ENCODE assay signal across 8 mouse cellular contexts in the genomic region with DNA sequence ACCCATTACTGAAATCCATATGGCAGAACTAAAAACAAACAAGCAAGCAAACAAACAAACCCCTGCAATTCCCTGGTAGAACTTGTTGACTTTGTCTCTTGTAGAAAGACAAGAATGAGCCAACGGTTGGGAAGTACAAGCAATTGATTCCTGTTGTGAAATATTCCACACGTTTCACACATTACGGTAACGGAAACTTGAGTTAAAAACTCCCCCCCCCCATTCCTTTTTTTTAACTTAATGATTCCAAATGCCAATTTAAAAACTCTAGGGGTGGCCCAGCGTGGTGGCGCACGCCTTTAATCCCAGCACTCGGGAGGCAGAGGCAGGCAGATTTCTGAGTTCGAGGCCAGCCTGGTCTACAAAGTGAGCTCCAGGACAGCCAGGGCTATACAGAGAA. TPM values are rescaled to one million over a fixed set of nuclear protein-coding genes. Genes with fewer than 3 reads are reported as not detected.
DNase-seq lines count a peak whose midpoint lies in the region; ATAC-seq and TF ChIP-seq lines count a peak whose summit lies in the region.

A gene (minus strand): TSS at position 101 of the 400 bp plus-strand sequence.

- H3K27me3 ChIP-seq in heart, embryonic 10.5 days (ENCODE audit: insufficient read depth, poor library complexity, severe bottlenecking), result no peaks in the 10 kb centered on the region
- no peaks in the 10 kb centered on the region for H3K27me3 ChIP-seq in midbrain, embryonic 16.5 days (ENCODE audit: control insufficient read depth, insufficient read depth, low read depth, low read length)

- peaks cover 6% of the 10 kb centered on the region; the same call in 1 of the 2 replicates for H3K36me3 ChIP-seq in heart, embryonic 10.5 days
- H3K36me3 ChIP-seq in midbrain, embryonic 16.5 days (ENCODE audit: control insufficient read depth, insufficient read depth, low read length), result no peaks in the 10 kb centered on the region

- peak within 1 kb of the TSS; percentile 97 for H3K4me3 ChIP-seq in left cerebral cortex, adult 2 months
- H3K4me3 ChIP-seq in heart, embryonic 10.5 days, result peak within 1 kb of the TSS; percentile 89
- H3K4me3 ChIP-seq in midbrain, embryonic 16.5 days (ENCODE audit: low read depth, low read length), result peak within 1 kb of the TSS; percentile 61

- peak within 1 kb of the TSS; percentile 99 for H3K4me2 ChIP-seq in midbrain, embryonic 16.5 days (ENCODE audit: low read length)

- peak within 1 kb of the TSS; percentile 73 for H3K9ac ChIP-seq in midbrain, embryonic 16.5 days (ENCODE audit: low read depth, low read length)

- intact Hi-C loops in left cerebral cortex, adult 2 months (cut with DNase I), result no loop called here

- no peak for ATAC-seq in common myeloid progenitor, adult 5-6 weeks (replicated peaks; ENCODE audit: low read depth, poor library complexity, severe bottlenecking)
- ATAC-seq in midbrain, embryonic 16.5 days, result no peak

- TF ChIP-seq CTCF in left cerebral cortex, adult 2 months (IDR thresholded peaks at IDR 0.05), result no peak

- DNase-seq in left cerebral cortex, adult 2 months (ENCODE audit: extremely low spot score in 1 of 2, low spot score in 2 of 2), result no peak
- DNase-seq in left cerebral cortex, adult 11 months (ENCODE audit: low spot score), result no peak
- no peak for DNase-seq in heart, embryonic 10.5 days (ENCODE audit: low spot score)
- no peak for DNase-seq in layer of hippocampus, postnatal 36 days
- no peak for DNase-seq in embryo, embryonic 10.5 days (ENCODE audit: low spot score)
- no peak for DNase-seq in retina, postnatal 1 day

- WGBS in heart, embryonic 10.5 days, result 88% methylated on average over 9 of the region's 9 CpGs
- 87% methylated on average over 9 of the region's 9 CpGs for WGBS in midbrain, embryonic 16.5 days

- no peaks in the 10 kb centered on the region for H3K9me3 ChIP-seq in heart, embryonic 10.5 days
- no peaks in the 10 kb centered on the region for H3K9me3 ChIP-seq in midbrain, embryonic 16.5 days (replicated peaks; ENCODE audit: control insufficient read depth, low read length, poor library complexity, severe bottlenecking)

- H3K4me1 ChIP-seq in heart, embryonic 10.5 days, result peaks cover 13% of the 10 kb centered on the region
- H3K4me1 ChIP-seq in midbrain, embryonic 16.5 days (ENCODE audit: control insufficient read depth, insufficient read depth, low read length), result peaks cover 30% of the 10 kb centered on the region

- peak within 1 kb of the TSS; percentile 95 for H3K27ac ChIP-seq in left cerebral cortex, adult 2 months
- peak within 1 kb of the TSS; percentile 97 for H3K27ac ChIP-seq in heart, embryonic 10.5 days
- H3K27ac ChIP-seq in midbrain, embryonic 16.5 days (ENCODE audit: low read length), result peak within 1 kb of the TSS; percentile 90

RNA-seq across cellular contexts. Expression of the gene that starts here (rescaled TPM):
- 100 to 1,000 TPM; 145 to 160 TPM for total RNA-seq in left cerebral cortex, adult 2 months (2021)
- total RNA-seq in common myeloid progenitor, adult 5-6 weeks (2017), result 112 and 124 TPM in 2 replicates
- 103 and 106 TPM in 2 replicates for polyA plus RNA-seq in heart, embryonic 10.5 days (2016; fragmentation: Nextera tagmentation; extraction: Ambion mirVana)
- total RNA-seq in layer of hippocampus, postnatal 36 days (2021), result 100 to 1,000 TPM; 120 to 130 TPM
- polyA plus RNA-seq in midbrain, embryonic 16.5 days (2015; fragmentation: Nextera tagmentation; extraction: Ambion mirVana), result 58.7 and 61.5 TPM in 2 replicates
